Mouse (Mus musculus): ENCODE measurements at regions not wholly inside any gene's neighbourhood (a gene's known extent, or its start where the extent isn't known, plus 50 kb on each side); places are given as distances from the start of the nearest gene placed in this dataset.

GRCm38 (mm10) chr15:69275546-69276255, 2775.0 kb upstream of the Lrrc6 start:
- TF ChIP-seq CTCF (IDR thresholded peaks at IDR 0.05): no peak
- TF ChIP-seq POLR2A (IDR thresholded peaks at IDR 0.05; ENCODE audit: insufficient read depth, low read depth, low read length): no peak

Data from heart, adult 2 months (tissue).